Mouse (Mus musculus) brain, embryonic 14.5 days (tissue): ENCODE measurements at regions not wholly inside any gene's neighbourhood (a gene's known extent, or its start where the extent isn't known, plus 50 kb on each side); places are given as distances from the start of the nearest gene placed in this dataset.

Source experiments
- CTCF ChIP-seq: fragments of 200-500 bp; IDR thresholded peaks from 2 replicates; pipeline ENCODE4 v1.5.1; 2012; ENCODE audit warnings: inconsistent platforms, mild to moderate bottlenecking, moderate library complexity, borderline replicate concordance; ENCODE audit not compliant: insufficient read depth, insufficient read length; ENCODE audit errors: extremely low read depth
- POLR2A ChIP-seq: fragments of 200-500 bp; IDR thresholded peaks from 2 replicates; pipeline ENCODE4 v1.6.1; 2012; ENCODE audit warnings: mild to moderate bottlenecking, inconsistent platforms, borderline replicate concordance; ENCODE audit not compliant: poor library complexity, insufficient read depth, insufficient read length, severe bottlenecking; ENCODE audit errors: extremely low read depth

- TF ChIP-seq CTCF (no peak), POLR2A (no peak)
These were observed 192.5 kb upstream of the Serp2 start for GRCm38 (mm10) chr14:76749178-76749577.
